Mouse (Mus musculus) stomach, embryonic 16.5 days (tissue): ENCODE measurements around the gene Slc1a2. TPM values are rescaled to one million over a fixed set of nuclear protein-coding genes. Genes with fewer than 3 reads are reported as not detected.

Experiments
- ATAC-seq: fragments of 200-750 bp; cut with Nextera tagmentation; 2 replicates; pipeline ENCODE4 v1.8.0; 2017; ENCODE audit warnings: moderate number of reproducible peaks, moderate TSS enrichment; ENCODE audit not compliant: insufficient read depth, low FRiP score
- H3K27ac ChIP-seq: fragments of 300-500 bp; sonication (generic); 2 replicates; pipeline ENCODE4 v1.5.1; 2014; ENCODE audit warnings: low read length
- H3K27me3 ChIP-seq: fragments of 300-500 bp; sonication (generic); 2 replicates; pipeline ENCODE4 v1.6.1; 2014; ENCODE audit warnings: low read length, control low read depth, mixed read lengths; ENCODE audit not compliant: control insufficient read depth, insufficient read depth
- H3K36me3 ChIP-seq: fragments of 300-500 bp; sonication (generic); 2 replicates; pipeline ENCODE4 v1.6.1; 2014; ENCODE audit warnings: low read length; ENCODE audit not compliant: control insufficient read depth, insufficient read depth
- H3K4me1 ChIP-seq: fragments of 300-500 bp; sonication (generic); 2 replicates; pipeline ENCODE4 v1.6.1; 2014; ENCODE audit warnings: low read length, control low read depth, mixed read lengths; ENCODE audit not compliant: control insufficient read depth, insufficient read depth
- H3K4me2 ChIP-seq: fragments of 300-500 bp; sonication (generic); 2 replicates; pipeline ENCODE4 v1.6.1; 2014; ENCODE audit warnings: low read depth, low read length, mixed read lengths
- H3K4me3 ChIP-seq: fragments of 300-500 bp; sonication (generic); replicated peaks from 2 replicates; pipeline ENCODE4 v1.5.1; 2014; ENCODE audit warnings: mild to moderate bottlenecking, low read length
- H3K9ac ChIP-seq: fragments of 300-500 bp; sonication (generic); 2 replicates; pipeline ENCODE4 v1.6.1; 2014; ENCODE audit warnings: low read length
- H3K9me3 ChIP-seq: fragments of 300-500 bp; sonication (generic); replicated peaks from 2 replicates; pipeline ENCODE4 v1.6.1; 2016; ENCODE audit warnings: low read length, control low read depth; ENCODE audit not compliant: control insufficient read depth
- WGBS: fragments of 180-500 bp; shearing (Covaris S2); extraction: QIAGEN DNeasy Blood & Tissue Kit; methylation state at CpG from one replicate; pipeline ENCODE4 v1.1.7; 2014; 5-methylcytosine and 5-hydroxymethylcytosine counted together
- polyA plus RNA-seq: library from polyadenylated mRNA; unstranded; fragments of >200 nt; fragmentation: Nextera tagmentation; extraction: Ambion mirVana; gene quantifications from 2 replicates; pipeline ENCODE4 v1.2.1, GENCODE M21; 2015

Gene Slc1a2
- polyA plus RNA-seq, 1 experiment from 2014 or later: 1.0 TPM

DNA sequence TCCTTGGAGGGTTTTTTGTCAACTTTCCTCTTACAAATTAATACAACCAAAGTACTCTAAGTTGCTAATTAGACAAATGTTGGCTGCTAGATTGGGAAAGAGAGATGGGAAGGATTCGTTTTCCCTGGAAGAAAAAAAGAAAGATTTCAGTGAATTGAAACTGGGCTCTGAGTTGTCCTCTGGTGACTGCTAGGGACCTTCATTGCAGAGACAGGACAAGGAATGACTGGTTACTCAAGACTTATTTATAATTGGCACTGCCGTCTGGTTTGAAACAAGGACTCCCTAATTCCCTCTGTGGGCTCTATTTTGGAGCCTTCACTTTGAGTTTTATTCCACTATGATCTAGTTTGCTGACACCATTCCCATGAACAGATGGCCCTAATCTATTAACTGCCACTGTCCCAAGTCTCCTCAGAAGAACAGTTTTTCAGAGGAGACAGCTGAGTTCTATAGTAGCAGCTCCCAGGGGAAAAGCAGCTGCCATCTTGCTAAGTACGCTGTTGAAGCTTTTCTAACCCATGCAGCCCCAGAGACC is 22.9 kb upstream of the Slc1a2 start:
- Histone ChIP-seq H3K27me3 (no peaks in the 10 kb centered on the region), H3K4me1 (no peaks in the 10 kb centered on the region), H3K4me2 (no peak overlapping the region), H3K9ac (no peak overlapping the region), H3K36me3 (no peaks in the 10 kb centered on the region), H3K27ac (no peak overlapping the region), H3K4me3 (no peak overlapping the region), H3K9me3 (no peaks in the 10 kb centered on the region)
- no peak for ATAC-seq
- 70% methylated on average over 3 of the region's 3 CpGs for WGBS

DNA sequence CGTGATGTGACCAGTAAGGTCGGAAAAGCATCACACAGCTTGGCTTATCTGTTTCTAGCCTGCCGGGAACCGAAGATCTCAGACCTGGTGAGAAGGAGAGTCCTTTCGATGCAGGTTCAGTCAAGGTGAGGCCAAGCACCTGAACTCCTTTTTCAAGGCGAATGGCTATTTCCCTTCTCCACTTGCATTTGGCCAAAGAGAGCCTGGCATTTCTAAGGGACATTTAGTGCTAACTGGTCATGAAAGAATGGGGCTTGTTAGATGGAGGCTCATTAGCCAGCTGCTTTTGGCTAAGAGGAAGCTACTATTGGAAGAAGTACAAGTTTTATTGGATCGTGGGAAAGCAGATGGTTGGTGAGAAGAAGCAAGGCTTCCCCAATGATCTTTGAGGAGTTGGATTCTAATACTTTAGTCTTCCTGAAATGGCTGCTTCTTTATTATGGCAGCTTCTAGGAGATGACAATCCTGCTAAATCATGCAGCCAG is 22.3 kb upstream of the Slc1a2 start:
- Histone ChIP-seq H3K36me3 (no peaks in the 10 kb centered on the region), H3K27ac (no peak overlapping the region), H3K4me2 (no peak overlapping the region), H3K4me1 (no peaks in the 10 kb centered on the region), H3K27me3 (no peaks in the 10 kb centered on the region), H3K9me3 (no peaks in the 10 kb centered on the region), H3K9ac (no peak overlapping the region), H3K4me3 (no peak overlapping the region)
- WGBS: 90% methylated on average over 7 of the region's 7 CpGs
- no peak for ATAC-seq

GRCm38 (mm10) chr2:102638140-102638539 is 20.3 kb upstream of the Slc1a2 start:
- H3K36me3 ChIP-seq: no peaks in the 10 kb centered on the region
- H3K9me3 ChIP-seq: no peaks in the 10 kb centered on the region
- 69% methylated on average over 5 of the region's 5 CpGs for WGBS
- ATAC-seq: no peak
- H3K4me3 ChIP-seq: no peak overlapping the region
- H3K9ac ChIP-seq: no peak overlapping the region
- H3K27ac ChIP-seq: no peak overlapping the region
- H3K4me2 ChIP-seq: no peak overlapping the region
- no peaks in the 10 kb centered on the region for H3K27me3 ChIP-seq
- no peaks in the 10 kb centered on the region for H3K4me1 ChIP-seq

- Histone ChIP-seq H3K27me3 (no peaks in the 10 kb centered on the region), H3K4me2 (no peak overlapping the region), H3K9me3 (no peaks in the 10 kb centered on the region), H3K36me3 (no peaks in the 10 kb centered on the region), H3K4me3 (no peak overlapping the region), H3K9ac (no peak overlapping the region), H3K4me1 (no peaks in the 10 kb centered on the region), H3K27ac (no peak overlapping the region)
- 38% methylated on average over 2 of the region's 2 CpGs for WGBS
- ATAC-seq: no peak
Observed at GRCm38 (mm10) chr2:102638690-102639089, 19.8 kb upstream of the Slc1a2 start.

DNA sequence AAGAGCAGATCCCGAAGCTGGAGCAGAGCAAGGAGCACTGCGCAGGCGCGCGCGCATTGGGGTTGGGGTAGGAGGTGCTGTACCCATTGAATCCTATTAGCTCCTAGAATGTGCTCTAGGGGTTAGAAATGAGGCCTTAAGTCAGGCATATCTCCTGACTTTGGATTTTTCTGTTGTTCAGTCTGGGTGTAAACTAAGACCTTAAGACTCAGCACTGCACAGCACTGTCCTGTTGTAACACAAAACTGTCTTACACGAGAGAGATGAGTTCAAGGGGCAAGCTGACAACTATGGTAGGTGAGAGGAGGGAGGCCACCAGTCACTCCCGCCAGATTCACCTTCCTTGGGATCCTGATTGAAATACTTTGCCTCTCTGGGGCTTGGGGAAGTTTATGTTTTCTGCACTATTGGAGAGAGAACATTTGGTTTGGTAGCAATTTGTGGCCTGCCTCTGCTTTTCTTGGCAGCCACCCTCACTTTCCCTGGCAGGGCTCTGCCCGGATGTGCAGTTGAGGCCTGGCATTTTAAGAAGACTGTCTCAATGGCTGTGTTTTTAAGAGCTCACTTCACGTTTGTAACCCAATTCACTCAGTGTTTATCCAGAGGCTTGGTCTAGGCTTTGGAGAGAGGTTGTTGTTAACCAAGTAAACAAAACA is 9.5 kb upstream of the Slc1a2 start:
- H3K4me3 ChIP-seq: no peak overlapping the region
- ATAC-seq: no peak
- H3K4me2 ChIP-seq: no peak overlapping the region
- H3K4me1 ChIP-seq: no peaks in the 10 kb centered on the region
- no peaks in the 10 kb centered on the region for H3K9me3 ChIP-seq
- no peaks in the 10 kb centered on the region for H3K27me3 ChIP-seq
- no peak overlapping the region for H3K27ac ChIP-seq
- H3K9ac ChIP-seq: no peak overlapping the region
- WGBS: 83% methylated on average over 10 of the region's 10 CpGs
- H3K36me3 ChIP-seq: no peaks in the 10 kb centered on the region

- H3K27me3 ChIP-seq: no peaks in the 10 kb centered on the region
- no peaks in the 10 kb centered on the region for H3K4me1 ChIP-seq
- H3K9ac ChIP-seq: no peak overlapping the region
- no peak overlapping the region for H3K4me3 ChIP-seq
- H3K36me3 ChIP-seq: no peaks in the 10 kb centered on the region
- no peak overlapping the region for H3K27ac ChIP-seq
- WGBS: 84% methylated on average over 4 of the region's 4 CpGs
- H3K4me2 ChIP-seq: no peak overlapping the region
- ATAC-seq: no peak
- no peaks in the 10 kb centered on the region for H3K9me3 ChIP-seq
Observed at GRCm38 (mm10) chr2:102650322-102650721, 8.1 kb upstream of the Slc1a2 start.

DNA sequence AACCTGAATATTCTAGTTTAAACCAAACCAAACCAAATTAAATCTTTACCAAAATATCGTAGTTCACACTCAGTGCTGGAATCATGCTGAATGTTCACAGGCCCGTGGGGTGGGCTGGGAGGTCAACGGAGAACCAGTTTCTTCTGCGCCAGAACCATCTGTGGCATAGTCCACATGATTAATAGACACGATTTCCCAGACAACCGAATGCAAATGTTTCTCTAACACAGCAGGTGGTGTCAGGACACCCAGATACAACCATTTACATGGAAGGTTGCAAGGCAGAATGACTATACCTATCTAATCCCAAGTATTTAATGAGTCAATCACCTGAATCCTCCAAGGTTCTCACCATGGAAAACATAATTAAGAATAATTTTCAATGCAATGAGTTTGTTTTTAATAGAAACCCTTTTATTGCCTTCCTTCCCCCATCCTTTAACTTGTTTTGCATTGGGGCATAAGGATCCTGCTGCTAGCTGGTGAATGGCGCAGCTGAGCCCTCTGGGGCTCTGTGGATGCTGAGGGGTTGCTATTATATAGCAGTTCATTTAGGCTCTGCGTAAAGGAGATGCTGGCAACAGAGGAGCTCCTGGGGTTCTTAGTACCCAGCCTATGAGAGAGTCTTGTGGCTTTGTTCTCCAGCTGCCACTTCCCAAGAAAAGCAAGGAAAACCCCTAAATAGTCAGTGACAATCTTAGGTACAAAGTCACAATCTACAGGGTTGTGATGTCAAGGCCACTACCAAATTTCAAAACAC is 2.3 kb upstream of the Slc1a2 start:
- Histone ChIP-seq H3K4me3 (no peak overlapping the region), H3K36me3 (no peaks in the 10 kb centered on the region), H3K4me1 (peaks cover 8% of the 10 kb centered on the region; the same call in 1 of the 2 replicates), H3K4me2 (no peak overlapping the region), H3K27ac (no peak overlapping the region), H3K27me3 (peaks cover 18% of the 10 kb centered on the region), H3K9ac (no peak overlapping the region), H3K9me3 (no peaks in the 10 kb centered on the region)
- no peak for ATAC-seq
- 65% methylated on average over 8 of the region's 8 CpGs for WGBS

GRCm38 (mm10) chr2:102657726-102658125 is 733 bp upstream of the Slc1a2 start:
- WGBS: 13% methylated on average over 7 of the region's 7 CpGs

More at GRCm38 (mm10) chr2:102657726-102658125, 733 bp upstream of the Slc1a2 start:
- H3K4me3 ChIP-seq: no peak overlapping the region
- H3K9ac ChIP-seq: no peak overlapping the region
- H3K4me1 ChIP-seq: peaks cover 8% of the 10 kb centered on the region; the same call in 1 of the 2 replicates
- H3K9me3 ChIP-seq: no peaks in the 10 kb centered on the region
- H3K27ac ChIP-seq: no peak overlapping the region
- peaks cover 18% of the 10 kb centered on the region for H3K27me3 ChIP-seq
- H3K4me2 ChIP-seq: no peak overlapping the region
- no peak for ATAC-seq
- no peaks in the 10 kb centered on the region for H3K36me3 ChIP-seq
